Mouse (Mus musculus) adipocyte (in vitro differentiated cells): ENCODE measurements around the gene Ifi207.
"Not testable (repeated sequence)": the region's sequence is repeated elsewhere in the genome, so short reads cannot be mapped to it uniquely, and the experiment has no call there.

Experiments
- DNase-seq: peaks from one replicate; pipeline ENCODE4 v3.0.0-alpha.2; 2016; ENCODE audit warnings: low spot score

Gene Ifi207

GRCm38 (mm10) chr1:173741656-173742055, at the start of gene Ifi207:
Gene Ifi207 (minus strand): TSS chr1:173741747.
- DNase-seq: peak; percentile 79

GRCm38 (mm10) chr1:173773457-173773856, 31.9 kb upstream of the Ifi207 start:
- DNase-seq: not testable (repeated sequence)

- peak; percentile 91 for DNase-seq
Measured at GRCm38 (mm10) chr1:173766848-173767617, 25.5 kb upstream of the Ifi207 start, which contains the start of gene Ifi204. Gene Ifi204 (minus strand): TSS chr1:173766943.

- DNase-seq: not testable (repeated sequence)
Measured at GRCm38 (mm10) chr1:173760032-173760431, 18.5 kb upstream of the Ifi207 start.

DNA sequence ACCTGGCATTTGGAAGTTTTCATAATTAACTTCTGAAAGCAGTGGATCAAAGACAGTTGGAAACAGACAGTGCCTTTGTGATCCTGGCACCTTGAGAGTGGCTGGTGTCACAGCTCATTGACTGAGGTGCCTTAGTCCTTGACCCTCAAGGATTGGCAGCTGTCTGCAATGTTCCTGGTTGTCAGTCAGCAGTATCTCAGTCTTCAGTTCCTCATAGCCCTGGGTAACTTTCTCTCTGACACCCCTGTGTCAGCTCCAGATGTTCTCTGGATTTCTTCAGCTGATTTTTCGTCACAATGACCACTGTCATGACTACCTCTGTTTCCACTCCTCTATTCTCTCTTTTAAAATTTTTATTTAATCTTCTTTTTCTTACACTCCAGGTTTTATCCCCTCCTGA, 715 bp upstream of the Ifi207 start:
- no peak for DNase-seq

DNA sequence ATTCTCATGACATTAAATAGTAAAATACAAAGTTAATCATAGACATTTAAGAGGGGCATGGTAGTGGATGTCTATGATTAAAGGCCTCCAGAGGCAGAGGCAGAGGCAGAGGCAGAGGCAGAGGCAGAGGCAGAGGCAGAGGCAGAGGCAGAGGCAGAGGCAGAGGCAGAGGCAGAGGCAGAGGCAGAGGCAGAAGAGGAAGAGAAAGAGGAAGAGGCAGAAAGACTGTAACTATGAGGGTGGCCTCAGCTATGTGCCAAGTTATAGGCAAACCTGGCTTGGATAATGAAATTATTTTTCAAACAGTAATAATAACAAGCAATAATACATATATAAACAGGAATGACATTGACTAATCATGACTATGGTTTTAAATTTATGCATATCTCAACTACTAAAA, 1.0 kb downstream of the Ifi207 start:
- DNase-seq: no peak

- DNase-seq: peak; percentile 64
Measured at GRCm38 (mm10) chr1:173736986-173737385, 4.6 kb downstream of the Ifi207 start.

GRCm38 (mm10) chr1:173735015-173735414, 6.5 kb downstream of the Ifi207 start:
- DNase-seq: not testable (repeated sequence)

DNA sequence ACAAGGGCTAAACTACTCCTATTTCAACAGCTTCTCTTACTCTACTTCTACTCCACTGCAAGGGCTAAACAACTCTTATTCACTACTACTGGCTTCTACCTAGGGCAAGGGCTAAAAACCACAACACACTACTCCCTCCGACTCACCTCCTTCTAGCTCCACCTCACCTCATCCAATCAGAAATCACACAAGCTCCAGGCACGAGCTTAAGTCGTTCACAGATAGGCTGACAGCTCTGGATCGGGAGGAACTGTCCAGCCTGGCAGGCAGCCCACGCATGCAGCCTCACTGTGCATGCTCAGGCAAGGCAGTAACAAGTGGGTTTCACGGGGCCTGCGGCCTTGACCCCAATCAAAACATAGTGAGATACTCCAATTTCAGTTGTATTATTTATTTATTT, 8.3 kb downstream of the Ifi207 start:
- DNase-seq: no peak

DNA sequence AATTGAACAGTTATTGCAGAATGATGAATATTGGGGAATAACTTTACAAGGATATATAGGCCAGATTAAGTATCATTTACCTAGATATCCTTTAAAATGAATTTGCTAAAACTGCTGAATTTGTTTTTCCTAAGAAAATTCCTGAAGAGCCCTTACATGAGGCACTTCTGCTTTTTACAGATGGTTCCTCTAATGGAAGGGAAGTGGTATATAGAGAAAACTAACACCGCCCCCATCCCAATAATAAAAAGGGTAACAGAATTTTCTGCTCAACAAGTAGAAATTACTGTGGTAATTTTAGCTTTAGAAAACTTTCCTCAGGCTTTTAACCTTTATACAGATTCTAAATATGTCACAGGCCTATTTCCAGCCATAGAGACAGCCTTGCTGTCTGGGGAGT, 47.3 kb downstream of the Ifi207 start:
- DNase-seq: no peak

GRCm38 (mm10) chr1:173678605-173679004, 62.9 kb downstream of the Ifi207 start:
- not testable (repeated sequence) for DNase-seq

GRCm38 (mm10) chr1:173673458-173674097, 68.0 kb downstream of the Ifi207 start, which contains the start of gene Ifi208:
Gene Ifi208 (plus strand): TSS chr1:173673675.
- not testable (repeated sequence) for DNase-seq
